Mouse (Mus musculus) spleen, embryonic (tissue): Measurements from ENCODE around the gene Ski.

Experiments
- CTCF ChIA-PET: fragments of 350-600 bp; sonication (Branson Sonifier 250); formaldehyde crosslinking; loops from one replicate; lab custom pipeline; 2022; lab: Charles Lee

Ski gene

GRCm38 (mm10) chr4:155154986-155155385 is 67.4 kb downstream of the Ski start:
- CTCF ChIA-PET: no interaction called here

GRCm38 (mm10) chr4:155153389-155154072 is 68.9 kb downstream of the Ski start:
- CTCF ChIA-PET: interaction anchor here (0.7 kb wide), 1 partner anchor 21 kb away, joined by 4 read pairs; no protein-coding TSS in a partner anchor

GRCm38 (mm10) chr4:155152476-155152875 is 69.9 kb downstream of the Ski start:
- CTCF ChIA-PET: no interaction called here

GRCm38 (mm10) chr4:155151845-155152244 is 70.5 kb downstream of the Ski start:
- CTCF ChIA-PET: no interaction called here

- CTCF ChIA-PET: interaction anchor here (1.0 kb wide), 1 partner anchor 10 kb away, joined by 3 read pairs; no protein-coding TSS in a partner anchor
Observed at GRCm38 (mm10) chr4:155151221-155151788, 71.1 kb downstream of the Ski start.

GRCm38 (mm10) chr4:155150276-155151113 is 71.9 kb downstream of the Ski start:
- CTCF ChIA-PET: interaction anchor here (1.0 kb wide), 1 partner anchor 11 kb away, joined by 3 read pairs; no protein-coding TSS in a partner anchor

- CTCF ChIA-PET: no interaction called here
Observed at GRCm38 (mm10) chr4:155149941-155150275, 72.5 kb downstream of the Ski start.

GRCm38 (mm10) chr4:155148910-155149698 is 73.3 kb downstream of the Ski start:
- CTCF ChIA-PET: no interaction called here

GRCm38 (mm10) chr4:155148453-155148852 is 73.9 kb downstream of the Ski start:
- CTCF ChIA-PET: no interaction called here

- CTCF ChIA-PET: no interaction called here
Observed at GRCm38 (mm10) chr4:155146107-155146823, 76.1 kb downstream of the Ski start.

- CTCF ChIA-PET: interaction anchor here (0.7 kb wide), 1 partner anchor 9 kb away, joined by 5 read pairs; no protein-coding TSS in a partner anchor
Observed at GRCm38 (mm10) chr4:155144548-155145180, 77.7 kb downstream of the Ski start.

GRCm38 (mm10) chr4:155143871-155144502 is 78.4 kb downstream of the Ski start:
- CTCF ChIA-PET: interaction anchor here (0.7 kb wide), 1 partner anchor 8 kb away, joined by 5 read pairs; no protein-coding TSS in a partner anchor

- CTCF ChIA-PET: no interaction called here
Observed at GRCm38 (mm10) chr4:155143411-155143810, 79.0 kb downstream of the Ski start.

- CTCF ChIA-PET: no interaction called here
Observed at GRCm38 (mm10) chr4:155142836-155143235, 79.6 kb downstream of the Ski start.

GRCm38 (mm10) chr4:155140795-155141265 is 81.6 kb downstream of the Ski start:
- CTCF ChIA-PET: no interaction called here

GRCm38 (mm10) chr4:155140150-155140549 is 82.2 kb downstream of the Ski start:
- CTCF ChIA-PET: no interaction called here

- CTCF ChIA-PET: interaction anchor here (0.5 kb wide), 1 partner anchor 31 kb away, joined by 7 read pairs; no protein-coding TSS in a partner anchor
Observed at GRCm38 (mm10) chr4:155139281-155140045, 82.9 kb downstream of the Ski start.

- CTCF ChIA-PET: interaction anchor here (0.5 kb wide), 1 partner anchor 30 kb away, joined by 7 read pairs; no protein-coding TSS in a partner anchor
Observed at GRCm38 (mm10) chr4:155138451-155138850, 83.9 kb downstream of the Ski start.

GRCm38 (mm10) chr4:155137891-155138290 is 84.5 kb downstream of the Ski start:
- CTCF ChIA-PET: no interaction called here
